Mouse (Mus musculus): ENCODE results near the gene Otud5. TPM values are rescaled to one million over a fixed set of nuclear protein-coding genes. Genes with fewer than 3 reads are reported as not detected.

Gene Otud5
- polyA plus RNA-seq, 1 experiment from 2014 or later = 43.8 TPM

- Histone ChIP-seq H3K27ac (no peak overlapping the region), H3K9me3 (no peaks in the 10 kb centered on the region), H3K4me1 (no peaks in the 10 kb centered on the region), H3K27me3 (ENCODE audit: insufficient read depth, poor library complexity, severe bottlenecking) (no peaks in the 10 kb centered on the region), H3K4me3 (no peak overlapping the region), H3K36me3 (peaks cover 6% of the 10 kb centered on the region; the same call in 1 of the 2 replicates)
- no peak for DNase-seq (ENCODE audit: low spot score)
- WGBS = 77% methylated on average over 3 of the region's 3 CpGs
Measured at GRCm38 (mm10) chrX:7859191-7859753, 18.1 kb downstream of the Otud5 start.

GRCm38 (mm10) chrX:7863181-7863580, 22.0 kb downstream of the Otud5 start:
- Histone ChIP-seq H3K27me3 (ENCODE audit: insufficient read depth, poor library complexity, severe bottlenecking) (no peaks in the 10 kb centered on the region), H3K9me3 (no peaks in the 10 kb centered on the region), H3K36me3 (peaks cover 9% of the 10 kb centered on the region), H3K4me1 (no peaks in the 10 kb centered on the region; the same call in 1 of the 2 replicates), H3K27ac (no peak overlapping the region), H3K4me3 (no peak overlapping the region)
- no peak for DNase-seq (ENCODE audit: low spot score)
- WGBS = 82% methylated on average over 1 of the region's 1 CpGs

- H3K4me3 ChIP-seq = no peak overlapping the region
- H3K36me3 ChIP-seq = peaks cover 14% of the 10 kb centered on the region
- 71% methylated on average over 3 of the region's 3 CpGs for WGBS
- no peaks in the 10 kb centered on the region for H3K9me3 ChIP-seq
- no peaks in the 10 kb centered on the region; the same call in 1 of the 2 replicates for H3K4me1 ChIP-seq
- no peaks in the 10 kb centered on the region for H3K27me3 ChIP-seq (ENCODE audit: insufficient read depth, poor library complexity, severe bottlenecking)
- no peak overlapping the region for H3K27ac ChIP-seq
- DNase-seq (ENCODE audit: low spot score) = no peak
Measured at GRCm38 (mm10) chrX:7864551-7864950, 23.4 kb downstream of the Otud5 start.

GRCm38 (mm10) chrX:7865343-7865742, 24.2 kb downstream of the Otud5 start:
- 36% methylated on average over 2 of the region's 2 CpGs for WGBS
- H3K36me3 ChIP-seq = peaks cover 14% of the 10 kb centered on the region
- no peaks in the 10 kb centered on the region; the same call in 1 of the 2 replicates for H3K4me1 ChIP-seq
- no peak overlapping the region for H3K27ac ChIP-seq
- H3K4me3 ChIP-seq = no peak overlapping the region
- no peak for DNase-seq (ENCODE audit: low spot score)
- H3K9me3 ChIP-seq = no peaks in the 10 kb centered on the region
- H3K27me3 ChIP-seq (ENCODE audit: insufficient read depth, poor library complexity, severe bottlenecking) = no peaks in the 10 kb centered on the region

- Histone ChIP-seq H3K9me3 (no peaks in the 10 kb centered on the region), H3K27ac (no peak overlapping the region), H3K4me1 (no peaks in the 10 kb centered on the region; the same call in 1 of the 2 replicates), H3K4me3 (no peak overlapping the region), H3K27me3 (ENCODE audit: insufficient read depth, poor library complexity, severe bottlenecking) (no peaks in the 10 kb centered on the region), H3K36me3 (peaks cover 14% of the 10 kb centered on the region)
- DNase-seq (ENCODE audit: low spot score) = no peak
- 61% methylated on average over 2 of the region's 2 CpGs for WGBS
Measured at GRCm38 (mm10) chrX:7865786-7866185, 24.6 kb downstream of the Otud5 start.

GRCm38 (mm10) chrX:7867141-7867540, 26.0 kb downstream of the Otud5 start:
- DNase-seq (ENCODE audit: low spot score) = no peak
- 96% methylated on average over 1 of the region's 1 CpGs for WGBS
- no peaks in the 10 kb centered on the region; the same call in 1 of the 2 replicates for H3K4me1 ChIP-seq
- H3K4me3 ChIP-seq = no peak overlapping the region
- H3K27me3 ChIP-seq (ENCODE audit: insufficient read depth, poor library complexity, severe bottlenecking) = no peaks in the 10 kb centered on the region
- no peak overlapping the region for H3K27ac ChIP-seq
- no peaks in the 10 kb centered on the region for H3K9me3 ChIP-seq
- peaks cover 20% of the 10 kb centered on the region for H3K36me3 ChIP-seq

- H3K4me3 ChIP-seq = no peak overlapping the region
- no peaks in the 10 kb centered on the region; the same call in 1 of the 2 replicates for H3K4me1 ChIP-seq
- 62% methylated on average over 2 of the region's 2 CpGs for WGBS
- peaks cover 30% of the 10 kb centered on the region for H3K36me3 ChIP-seq
- no peaks in the 10 kb centered on the region for H3K27me3 ChIP-seq (ENCODE audit: insufficient read depth, poor library complexity, severe bottlenecking)
- DNase-seq (ENCODE audit: low spot score) = no peak
- H3K27ac ChIP-seq = no peak overlapping the region
- H3K9me3 ChIP-seq = no peaks in the 10 kb centered on the region
Measured at GRCm38 (mm10) chrX:7868506-7868905, 27.3 kb downstream of the Otud5 start.

- Histone ChIP-seq H3K9me3 (no peaks in the 10 kb centered on the region), H3K36me3 (peaks cover 41% of the 10 kb centered on the region), H3K27ac (no peak overlapping the region), H3K4me1 (no peaks in the 10 kb centered on the region; the same call in 1 of the 2 replicates), H3K27me3 (ENCODE audit: insufficient read depth, poor library complexity, severe bottlenecking) (no peaks in the 10 kb centered on the region), H3K4me3 (no peak overlapping the region)
- WGBS = 60% methylated on average over 3 of the region's 3 CpGs
- DNase-seq (ENCODE audit: low spot score) = no peak
Measured at GRCm38 (mm10) chrX:7869826-7870225, 28.7 kb downstream of the Otud5 start.

GRCm38 (mm10) chrX:7878007-7878419, 36.8 kb downstream of the Otud5 start, which contains the start of gene Pim2:
Pim2 (plus strand) TSS chrX:7878262.
- Histone ChIP-seq H3K27me3 (ENCODE audit: insufficient read depth, poor library complexity, severe bottlenecking) (no peaks in the 10 kb centered on the region), H3K9me3 (no peaks in the 10 kb centered on the region), H3K27ac (peak within 1 kb of the TSS; percentile 56), H3K4me3 (peak within 1 kb of the TSS; percentile 64), H3K4me1 (0 out of 2 replicates have a peak, but pooled peaks cover 5% of the 10 kb centered on the region), H3K36me3 (peaks cover 21% of the 10 kb centered on the region)
- WGBS = 7% methylated on average over 38 of the region's 38 CpGs
- peak; percentile 91 for DNase-seq (ENCODE audit: low spot score)

- Histone ChIP-seq H3K27ac (peak overlapping the region; percentile 56), H3K27me3 (ENCODE audit: insufficient read depth, poor library complexity, severe bottlenecking) (no peaks in the 10 kb centered on the region), H3K4me1 (0 out of 2 replicates have a peak, but pooled peaks cover 5% of the 10 kb centered on the region), H3K9me3 (no peaks in the 10 kb centered on the region), H3K36me3 (peaks cover 16% of the 10 kb centered on the region), H3K4me3 (peak overlapping the region; percentile 64)
- 17% methylated on average over 21 of the region's 21 CpGs for WGBS
- no peak for DNase-seq (ENCODE audit: low spot score)
Measured at GRCm38 (mm10) chrX:7878495-7878894, 37.3 kb downstream of the Otud5 start.

GRCm38 (mm10) chrX:7879819-7880218, 38.7 kb downstream of the Otud5 start:
- H3K36me3 ChIP-seq = peaks cover 6% of the 10 kb centered on the region; the same call in 1 of the 2 replicates
- 0 out of 2 replicates have a peak, but pooled peaks cover 5% of the 10 kb centered on the region for H3K4me1 ChIP-seq
- no peaks in the 10 kb centered on the region for H3K27me3 ChIP-seq (ENCODE audit: insufficient read depth, poor library complexity, severe bottlenecking)
- peak; percentile 83 for DNase-seq (ENCODE audit: low spot score)
- WGBS = 21% methylated on average over 11 of the region's 11 CpGs
- peak overlapping the region; percentile 33 for H3K4me3 ChIP-seq
- H3K27ac ChIP-seq = no peak overlapping the region
- no peaks in the 10 kb centered on the region for H3K9me3 ChIP-seq

GRCm38 (mm10) chrX:7883841-7884567, 42.8 kb downstream of the Otud5 start, which contains the start of gene Slc35a2:
Slc35a2 (plus strand) TSS chrX:7884028.
- Histone ChIP-seq H3K27me3 (ENCODE audit: insufficient read depth, poor library complexity, severe bottlenecking) (no peaks in the 10 kb centered on the region), H3K27ac (peak within 1 kb of the TSS; percentile 85), H3K4me3 (peak within 1 kb of the TSS; percentile 68), H3K4me1 (0 out of 2 replicates have a peak, but pooled peaks cover 2% of the 10 kb centered on the region), H3K9me3 (no peaks in the 10 kb centered on the region), H3K36me3 (0 out of 2 replicates have a peak, but pooled peaks cover 4% of the 10 kb centered on the region)
- 12% methylated on average over 49 of the region's 49 CpGs for WGBS
- DNase-seq (ENCODE audit: low spot score) = peak; percentile 95

- H3K27ac ChIP-seq = peak overlapping the region; percentile 86
- peaks cover 20% of the 10 kb centered on the region for H3K36me3 ChIP-seq
- WGBS = 32% methylated on average over 13 of the region's 13 CpGs
- DNase-seq (ENCODE audit: low spot score) = no peak
- no peaks in the 10 kb centered on the region for H3K9me3 ChIP-seq
- no peaks in the 10 kb centered on the region for H3K4me1 ChIP-seq
- H3K27me3 ChIP-seq (ENCODE audit: insufficient read depth, poor library complexity, severe bottlenecking) = no peaks in the 10 kb centered on the region
- H3K4me3 ChIP-seq = peak overlapping the region; percentile 67
Measured at GRCm38 (mm10) chrX:7898211-7898610, 57.0 kb downstream of the Otud5 start.
